Mouse (Mus musculus): ENCODE data around the gene Atp8b3.

DNA sequence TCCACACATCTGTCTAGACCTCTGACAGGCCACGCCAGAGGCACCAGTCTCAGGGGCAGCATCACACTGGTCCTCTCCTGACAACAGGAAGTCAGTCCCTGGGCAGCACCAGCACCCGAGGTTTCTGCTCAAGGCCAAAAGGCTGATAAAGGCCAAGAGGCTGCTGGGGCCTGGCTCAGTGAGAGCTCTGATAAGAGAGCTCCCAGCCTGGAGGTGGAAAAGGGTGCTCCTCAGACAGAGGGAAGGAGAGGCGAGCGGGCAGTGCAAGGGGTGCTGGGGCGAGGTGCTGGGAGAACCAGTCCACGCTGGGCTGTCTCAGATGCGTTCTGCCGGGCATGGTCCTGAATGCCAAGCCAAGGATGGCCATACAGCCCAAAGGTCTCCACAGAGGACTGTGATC lies 14.7 kb upstream of the Atp8b3 start:
- no peak for TF ChIP-seq CTCF (IDR thresholded peaks at IDR 0.05; ENCODE audit: low read depth)
- TF ChIP-seq EP300 (IDR thresholded peaks at IDR 0.05; ENCODE audit: low read depth) = no peak
